Mouse (Mus musculus) spleen, adult 2 months (tissue): ENCODE measurements at regions not wholly inside any gene's neighbourhood (a gene's known extent, or its start where the extent isn't known, plus 50 kb on each side); places are given as distances from the start of the nearest gene placed in this dataset.

Experiments
- CTCF ChIP-seq: fragments of 200-500 bp; IDR thresholded peaks from 2 replicates; pipeline ENCODE4 v1.5.1; 2011; ENCODE audit warnings: mild to moderate bottlenecking, inconsistent platforms; ENCODE audit not compliant: insufficient read depth, insufficient read length, insufficient replicate concordance; ENCODE audit errors: extremely low read depth
- POLR2A ChIP-seq: fragments of 200-500 bp; IDR thresholded peaks from 2 replicates; pipeline ENCODE4 v1.6.1; 2011; ENCODE audit warnings: low read depth, low read length, inconsistent platforms

GRCm38 (mm10) chr14:105624387-105624786 lies 272.2 kb downstream of the Spry2 start:
- TF ChIP-seq POLR2A: no peak
- TF ChIP-seq CTCF: no peak
